Mouse (Mus musculus) adrenal gland, adult 8-10 months (tissue): Measurements from ENCODE around the gene Slc12a6. TPM values are rescaled to one million over a fixed set of nuclear protein-coding genes. Genes with fewer than 3 reads are reported as not detected.

ENCODE experiments used
- DNase-seq: peaks from one replicate; pipeline ENCODE4 v3.0.0; 2022
- total RNA-seq, 4 experiments: library from RNA; stranded (reverse); gene quantifications; 2 replicates each; pipeline ENCODE4 v1.2.4; 2022

Slc12a6 gene
- total RNA-seq = 10 to 100 TPM; 41.1 to 56.3 (median 49.1) TPM

DNA sequence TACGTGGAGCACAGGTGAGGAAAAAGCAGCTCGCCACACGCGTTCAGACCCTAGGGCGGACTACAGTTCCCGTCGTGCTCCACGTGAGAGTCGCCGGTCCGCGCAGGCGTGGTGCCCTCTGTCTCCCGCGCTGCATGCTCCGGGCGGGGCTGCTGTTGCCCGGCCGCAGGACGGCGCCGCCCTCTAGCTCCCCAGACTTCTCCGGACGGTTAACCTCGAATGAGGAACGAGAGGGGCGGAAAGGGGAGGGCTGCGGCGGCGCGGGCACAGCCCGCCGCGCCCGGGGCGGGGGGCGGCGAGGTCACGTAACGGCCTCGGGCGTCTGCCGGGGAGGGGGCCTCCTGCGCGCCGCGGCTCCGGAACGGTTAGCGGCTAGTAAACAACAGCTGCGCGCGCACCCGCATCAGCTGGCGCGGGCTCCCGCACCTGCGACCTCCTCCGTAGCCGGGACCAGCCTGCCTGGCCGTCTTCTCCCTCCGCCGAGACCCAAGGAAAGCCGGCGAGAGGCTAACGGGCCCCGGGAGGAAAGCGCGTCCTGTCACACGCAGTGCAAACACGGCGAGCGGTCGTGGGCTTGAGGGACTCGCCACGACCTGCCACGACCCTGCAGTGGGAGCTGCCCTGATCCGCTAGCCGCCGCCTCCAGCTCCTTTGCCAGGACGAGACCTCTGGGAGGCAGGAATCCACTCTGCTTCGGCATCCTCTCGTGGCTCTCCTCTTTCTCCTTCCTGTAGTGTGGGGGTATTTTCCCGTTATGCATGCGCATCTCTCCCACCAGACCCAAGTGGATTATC is at the start of gene Slc12a6:
Slc12a6 (plus strand) TSS at position 378 of the 794 bp plus-strand sequence.
- DNase-seq = peak; percentile 91

DNA sequence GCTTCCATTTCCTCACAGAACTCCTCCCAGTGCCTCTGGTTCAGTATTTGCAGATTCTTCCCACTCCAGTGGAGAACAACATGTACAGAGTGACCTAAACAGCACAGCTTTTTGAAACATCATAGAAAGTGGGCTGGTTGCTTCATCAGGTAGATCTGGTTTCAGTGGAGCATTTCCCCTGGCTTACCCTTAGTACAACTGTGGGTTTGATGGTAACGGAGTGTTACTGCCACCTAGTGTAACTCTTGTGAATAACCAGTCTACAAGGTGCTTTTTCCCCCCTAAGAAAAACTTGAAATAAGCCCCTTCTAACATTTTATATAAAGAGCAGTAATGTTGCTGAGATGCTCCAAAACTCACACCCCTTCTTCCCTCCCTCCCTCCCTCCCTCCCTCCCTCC is 49.6 kb upstream of the Slc12a6 start:
- DNase-seq = no peak

DNA sequence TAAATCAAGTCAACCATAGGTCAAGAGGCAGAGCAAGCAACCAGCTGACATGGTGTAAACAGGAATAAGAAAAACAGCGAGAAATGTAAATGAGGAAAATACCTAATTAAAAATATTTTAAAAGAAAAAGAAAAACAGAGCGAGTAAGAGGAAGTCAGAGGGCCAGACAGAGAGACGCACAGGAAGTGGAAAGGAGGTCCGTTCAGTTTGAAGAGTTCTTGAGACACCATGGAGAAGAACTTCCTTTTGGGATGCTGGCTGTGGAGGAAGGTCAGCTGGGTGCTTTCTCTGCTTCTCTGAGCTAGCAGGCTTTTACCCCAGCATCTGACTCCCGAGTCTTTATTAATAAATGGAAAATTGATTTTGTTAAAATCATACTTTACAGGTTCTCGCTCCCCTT is 48.0 kb upstream of the Slc12a6 start:
- no peak for DNase-seq

DNA sequence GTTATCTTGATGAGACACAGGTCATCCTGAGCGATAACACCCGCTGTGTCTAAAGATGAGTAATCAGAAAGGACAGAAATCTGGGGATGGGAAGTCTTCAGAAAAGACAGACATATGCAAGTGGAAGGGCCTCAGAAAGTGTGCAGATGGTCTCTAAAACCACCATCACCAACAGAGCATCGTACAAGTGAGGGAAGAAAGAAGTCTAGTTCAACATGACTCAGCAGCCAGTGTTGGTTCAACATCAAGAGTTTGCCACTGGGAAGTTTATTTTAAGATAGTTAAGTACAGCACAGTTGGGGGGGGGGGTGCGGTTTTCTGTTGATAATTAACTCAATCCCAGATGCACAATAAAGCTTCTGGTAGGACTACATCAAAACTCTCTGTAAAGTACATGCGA is 44.7 kb upstream of the Slc12a6 start:
- no peak for DNase-seq

DNA sequence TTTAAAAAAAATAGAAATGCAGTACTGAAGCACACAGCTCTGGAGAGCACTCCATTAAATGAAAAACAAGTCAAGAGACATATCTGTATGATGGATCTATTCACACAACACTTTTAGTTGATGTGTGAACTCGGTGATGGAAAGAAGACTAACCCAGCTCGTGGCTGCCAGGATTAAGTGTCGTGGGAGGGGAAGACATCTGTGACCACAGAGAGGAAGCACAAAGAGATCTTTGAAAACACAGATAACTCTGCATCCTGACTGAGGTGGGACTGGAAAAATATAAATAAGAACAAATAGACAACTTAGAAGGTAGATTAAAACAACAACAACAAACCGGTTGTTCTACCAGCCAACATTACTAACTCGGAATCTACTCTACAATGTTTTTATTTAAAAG is 43.0 kb upstream of the Slc12a6 start:
- no peak for DNase-seq

DNA sequence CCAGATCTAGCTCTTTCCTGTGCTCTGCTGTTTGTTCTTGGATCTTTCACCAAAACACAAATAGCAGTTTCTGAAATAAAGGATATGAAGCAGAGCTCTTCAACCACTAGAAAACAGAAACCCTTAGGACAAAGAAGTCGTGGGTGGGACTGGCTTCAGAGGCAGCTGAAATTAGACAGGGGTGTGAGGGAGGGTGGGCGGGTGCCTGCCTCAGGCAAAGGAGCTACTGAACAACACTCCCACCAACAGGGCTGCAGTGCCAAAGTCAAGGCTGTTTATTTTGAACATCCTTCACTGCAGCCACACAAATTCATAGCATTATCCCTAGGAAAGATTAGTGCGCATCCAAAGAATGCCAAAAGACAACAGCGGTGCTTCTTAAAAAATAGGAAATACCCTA is 41.3 kb upstream of the Slc12a6 start:
- no peak for DNase-seq

DNA sequence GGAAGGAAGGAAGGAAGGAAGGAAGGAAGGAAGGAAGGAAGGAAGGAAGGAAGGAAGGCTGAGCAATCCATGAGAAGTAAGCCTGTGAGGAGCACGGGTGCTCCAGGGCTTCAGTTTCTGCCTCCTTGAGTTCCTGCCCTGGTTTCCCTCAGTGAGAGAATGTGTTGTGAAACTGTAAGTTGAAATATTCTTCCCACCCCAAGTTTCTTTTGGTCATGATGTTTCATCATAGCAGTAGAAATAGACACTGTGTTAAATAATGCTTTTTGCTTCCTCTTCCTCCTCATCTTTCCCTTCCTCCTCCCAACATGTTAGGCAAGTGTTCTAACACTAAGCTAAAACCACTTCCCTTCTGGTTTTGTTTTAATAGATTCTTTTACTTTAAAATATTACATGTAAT is 33.0 kb upstream of the Slc12a6 start:
- no peak for DNase-seq

DNA sequence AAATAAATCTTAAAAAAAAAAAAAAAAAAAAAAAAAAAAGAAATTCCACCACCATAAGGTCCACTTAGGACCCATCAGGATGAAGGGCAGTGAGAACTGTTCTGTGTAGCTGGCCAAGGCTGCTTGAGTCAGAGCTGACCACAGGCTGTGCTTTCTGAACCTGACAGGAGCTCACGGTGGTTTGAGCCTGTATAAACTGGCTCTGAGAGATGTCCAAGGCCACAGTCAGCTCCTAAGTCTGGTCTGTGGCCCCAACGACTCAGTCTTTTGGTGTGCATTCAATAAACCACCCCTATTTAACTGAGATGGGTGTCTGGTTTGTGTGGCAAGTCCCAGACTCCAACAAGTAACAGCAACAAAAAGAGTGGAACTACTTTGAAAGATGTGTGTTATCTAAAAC is 29.0 kb upstream of the Slc12a6 start:
- no peak for DNase-seq

DNA sequence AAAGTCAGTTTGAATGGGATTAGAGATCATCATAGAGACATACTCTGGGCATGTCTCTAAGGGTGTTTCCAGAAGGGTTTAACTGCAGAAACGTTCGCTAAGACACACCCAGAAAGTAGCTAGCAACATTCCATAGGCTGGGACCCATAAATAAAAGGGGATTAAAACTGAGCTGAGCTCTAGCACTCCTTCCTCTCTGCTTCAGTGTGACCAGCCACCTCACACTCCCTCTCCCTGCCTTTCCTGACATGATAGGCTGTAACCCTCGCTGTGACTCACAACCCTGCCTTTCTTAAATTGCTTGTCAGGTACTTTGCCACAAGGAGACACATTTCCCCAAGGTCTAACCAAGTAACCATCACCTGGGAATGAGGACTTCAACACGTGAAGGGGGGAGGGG is 27.6 kb upstream of the Slc12a6 start:
- DNase-seq = no peak

DNA sequence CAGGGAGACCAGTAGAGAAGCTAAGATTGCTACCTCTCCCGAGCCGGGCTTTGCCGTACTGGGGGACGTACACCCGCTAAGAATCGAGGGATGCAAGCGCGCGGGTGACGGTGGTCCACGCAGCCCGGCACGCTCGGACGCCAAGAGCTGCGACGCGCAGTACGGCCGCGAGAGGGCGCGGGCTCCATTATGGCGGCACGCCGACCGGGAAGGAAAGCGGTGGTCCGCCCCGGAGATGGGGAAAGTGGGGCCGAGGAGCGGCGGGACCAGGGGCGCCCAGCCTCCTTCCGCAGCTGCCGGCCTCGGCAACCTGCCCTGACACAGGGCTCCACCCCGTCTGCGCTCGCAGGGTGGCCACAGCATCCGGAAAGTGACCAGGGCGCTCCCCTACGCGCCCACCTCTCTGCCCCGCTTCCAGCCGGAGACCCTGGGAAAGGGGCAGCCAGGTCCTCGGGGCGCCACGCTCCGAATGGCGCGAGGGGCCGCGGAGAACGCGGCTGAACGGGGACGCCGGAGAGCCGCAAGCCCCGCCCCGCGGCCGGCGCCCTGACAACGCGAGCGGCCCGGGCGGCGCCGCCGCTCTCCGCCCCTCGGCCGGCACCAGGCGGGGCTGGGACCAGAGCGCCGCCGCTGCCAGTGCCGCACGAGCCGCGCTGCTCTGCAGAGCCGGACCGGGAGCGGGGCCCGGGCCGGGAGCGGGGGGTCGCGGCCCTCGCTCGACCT is 26.3 kb upstream of the Slc12a6 start, which contains the start of gene Lpcat4:
Lpcat4 (plus strand) TSS at position 257 of the 723 bp plus-strand sequence.
- DNase-seq = peak; percentile 64

DNA sequence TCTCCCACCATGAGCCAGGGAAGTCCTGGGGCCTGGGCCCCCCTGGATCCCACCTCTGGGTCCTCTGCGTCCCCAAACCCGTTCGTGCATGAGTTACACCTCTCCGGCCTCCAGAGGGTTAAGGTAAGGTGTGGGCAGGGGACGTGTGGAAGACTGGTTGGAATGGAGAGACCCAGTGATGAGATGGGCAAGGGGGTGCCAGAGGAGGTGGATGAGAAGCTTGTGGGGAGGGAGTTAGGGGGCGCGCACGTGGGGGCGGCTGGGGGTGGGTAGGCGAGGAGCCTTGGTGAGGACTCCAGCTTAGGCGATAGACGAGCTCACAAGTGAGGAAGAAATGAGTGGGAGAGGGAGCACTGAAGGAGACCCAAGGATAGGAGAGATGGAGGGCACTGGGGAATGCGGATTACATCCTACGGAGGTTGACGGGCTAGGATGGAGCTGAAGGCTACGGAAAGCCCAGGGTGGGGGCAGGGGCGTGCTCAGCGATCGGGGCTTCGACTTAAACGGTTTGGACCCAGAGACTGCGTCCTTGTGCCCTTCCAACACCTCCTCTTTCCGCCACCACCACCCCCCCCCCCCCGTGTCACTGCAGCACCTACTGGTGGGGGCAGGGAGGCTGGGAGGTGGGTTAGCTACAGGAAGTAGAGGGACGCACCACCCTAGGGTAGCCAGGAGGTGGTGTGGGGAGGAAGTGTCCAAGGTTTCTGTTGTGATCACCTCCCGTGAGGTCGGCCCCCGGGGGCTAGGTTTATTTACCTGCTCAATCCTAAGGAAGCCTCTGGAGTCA is 25.5 kb upstream of the Slc12a6 start:
- no peak for DNase-seq

DNA sequence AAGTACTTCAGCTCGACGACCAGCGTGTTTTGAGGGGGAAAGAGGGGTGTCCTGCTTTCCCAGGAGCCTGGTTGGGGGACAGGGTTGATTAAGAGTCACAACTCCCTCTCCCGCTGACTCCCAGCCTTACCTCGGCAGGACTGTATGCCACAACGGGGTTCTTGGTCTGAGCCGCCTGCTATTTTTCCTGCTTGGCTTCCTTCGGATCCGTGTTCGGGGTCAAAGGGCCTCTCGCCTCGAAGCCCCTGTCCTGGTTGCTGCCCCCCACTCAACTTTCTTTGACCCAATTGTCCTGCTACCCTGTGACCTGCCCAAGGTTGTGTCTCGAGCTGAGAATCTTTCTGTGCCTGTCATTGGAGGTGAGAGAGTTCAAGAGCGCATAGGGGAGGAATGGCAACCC is 23.8 kb upstream of the Slc12a6 start:
- no peak for DNase-seq

DNA sequence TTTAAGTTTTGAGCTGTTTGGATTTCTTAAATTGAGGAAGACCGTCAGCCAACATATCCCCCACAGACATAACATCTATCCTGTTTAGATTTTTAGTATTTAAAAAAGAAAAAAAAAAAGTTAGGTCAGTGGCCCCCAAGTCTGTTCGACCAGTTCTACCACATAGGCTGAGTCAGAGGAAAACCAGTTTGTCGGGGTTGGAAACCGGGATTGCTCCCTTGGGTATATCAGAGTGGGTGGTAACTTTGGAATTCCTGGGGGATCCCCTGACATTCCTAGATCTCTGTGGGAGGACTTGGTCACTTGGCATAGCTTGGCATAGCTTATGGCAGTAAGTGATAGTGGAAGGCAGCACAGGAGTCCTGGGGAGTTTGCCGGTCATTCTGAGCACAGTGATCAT is 20.3 kb upstream of the Slc12a6 start:
- DNase-seq = no peak

DNA sequence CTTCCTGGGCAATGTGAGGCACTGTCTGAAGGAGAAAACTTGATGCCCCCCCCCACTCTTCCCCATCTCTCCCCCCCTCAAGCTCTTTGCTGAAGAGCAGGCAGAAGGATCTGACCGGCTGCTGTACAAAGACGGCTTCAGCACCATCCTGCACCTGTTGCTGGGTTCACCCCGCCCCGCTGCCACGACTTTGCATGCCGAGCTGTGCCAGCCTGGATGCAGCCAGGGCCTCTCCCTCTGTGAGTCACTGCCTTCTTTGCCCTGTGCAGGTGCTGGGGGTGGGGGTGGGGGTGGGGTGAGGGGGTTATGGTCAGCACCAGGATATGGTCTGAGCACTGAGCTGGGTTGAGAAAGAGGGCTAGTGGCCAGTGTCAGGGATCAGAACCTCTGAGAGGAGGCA is 19.4 kb upstream of the Slc12a6 start:
- DNase-seq = no peak

DNA sequence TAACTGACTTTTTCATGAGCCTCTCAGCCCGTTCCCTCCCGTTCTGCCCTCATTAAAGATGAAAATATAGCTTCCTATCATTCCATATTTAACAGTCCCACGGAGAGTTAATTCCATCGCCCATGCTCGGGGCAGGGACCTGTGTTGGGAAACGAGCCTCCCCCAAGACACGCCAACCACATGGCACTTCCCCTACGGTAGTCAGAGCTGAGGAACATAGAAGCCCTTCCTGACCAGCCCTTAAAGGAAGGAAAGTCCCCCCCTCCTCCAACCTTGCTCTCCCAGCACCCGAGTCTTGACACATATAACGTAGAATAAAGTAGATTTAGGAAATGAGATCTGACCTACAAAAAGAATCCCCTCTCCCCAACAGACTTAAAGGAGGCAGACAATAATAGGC is 18.3 kb upstream of the Slc12a6 start:
- DNase-seq = no peak

DNA sequence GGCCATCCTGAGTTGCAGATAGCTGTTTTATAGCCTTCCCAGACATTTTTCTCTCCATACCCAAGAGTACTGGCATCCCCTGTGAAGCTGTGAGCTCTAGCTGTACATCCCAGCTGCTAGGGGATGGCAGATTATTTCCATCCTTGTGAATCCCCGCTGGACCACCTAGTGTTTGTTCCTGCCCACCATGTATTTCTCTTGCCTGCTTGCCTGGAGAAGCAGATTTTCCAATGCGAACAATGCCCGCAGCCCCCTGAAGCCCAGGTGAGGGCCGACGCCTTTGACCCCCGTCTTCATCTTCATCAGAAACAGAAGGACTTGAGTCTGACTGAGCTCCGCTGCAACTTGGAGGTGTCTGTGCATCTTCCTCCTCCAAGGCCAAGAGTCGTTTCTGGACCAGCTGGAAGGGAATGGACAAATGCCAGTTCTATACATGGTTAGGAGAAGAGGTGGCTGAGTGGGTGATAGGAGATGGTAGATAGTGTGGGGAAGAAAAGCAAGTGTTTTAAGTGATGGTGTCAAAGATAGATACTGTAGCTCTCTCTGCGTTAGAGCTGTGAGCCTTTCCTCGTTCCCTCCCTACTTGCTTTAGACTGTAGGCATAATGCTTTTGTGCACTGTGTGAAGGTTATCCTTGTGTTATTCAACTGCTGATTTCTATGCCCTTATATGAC is 15.7 kb upstream of the Slc12a6 start:
- no peak for DNase-seq

DNA sequence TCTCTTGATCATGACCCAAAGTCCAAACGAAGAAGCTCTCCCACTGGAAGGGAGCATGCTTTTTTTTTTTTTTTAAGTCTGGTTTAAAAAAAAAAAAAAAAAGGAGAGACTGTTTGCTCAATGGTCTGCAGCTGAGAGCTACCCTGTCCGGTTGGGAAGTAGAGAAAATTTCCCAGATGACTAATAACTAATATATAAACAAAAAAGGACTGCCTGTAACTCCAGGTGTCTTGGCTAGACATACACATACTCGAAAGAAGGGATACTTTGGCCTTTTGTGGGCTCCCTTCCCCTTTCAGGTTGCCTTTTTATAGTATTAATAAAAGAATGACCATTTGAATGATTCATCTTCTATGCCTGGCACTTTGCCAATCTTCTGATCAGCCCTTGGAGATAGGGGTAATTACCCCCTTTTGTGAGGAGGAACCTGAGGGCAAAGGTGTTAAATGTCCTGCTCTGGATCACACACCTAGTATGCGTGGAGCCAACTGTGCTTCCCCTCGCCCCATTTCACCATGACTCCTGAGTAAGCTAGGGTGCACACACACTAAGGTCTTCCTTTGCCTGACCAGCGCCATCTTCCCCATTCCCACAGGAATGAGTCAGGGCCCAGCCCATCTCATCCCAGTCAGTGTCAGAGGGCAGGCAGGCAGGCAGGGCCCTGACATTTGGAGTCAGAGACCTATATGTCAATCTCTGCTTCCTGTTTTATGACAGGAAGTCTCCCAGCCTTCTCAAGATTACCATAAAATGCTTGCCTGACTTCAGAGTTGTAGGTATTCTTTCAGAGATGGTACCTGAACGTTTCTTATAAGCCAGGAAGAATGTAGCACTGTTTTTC is 10.7 kb upstream of the Slc12a6 start:
- no peak for DNase-seq

DNA sequence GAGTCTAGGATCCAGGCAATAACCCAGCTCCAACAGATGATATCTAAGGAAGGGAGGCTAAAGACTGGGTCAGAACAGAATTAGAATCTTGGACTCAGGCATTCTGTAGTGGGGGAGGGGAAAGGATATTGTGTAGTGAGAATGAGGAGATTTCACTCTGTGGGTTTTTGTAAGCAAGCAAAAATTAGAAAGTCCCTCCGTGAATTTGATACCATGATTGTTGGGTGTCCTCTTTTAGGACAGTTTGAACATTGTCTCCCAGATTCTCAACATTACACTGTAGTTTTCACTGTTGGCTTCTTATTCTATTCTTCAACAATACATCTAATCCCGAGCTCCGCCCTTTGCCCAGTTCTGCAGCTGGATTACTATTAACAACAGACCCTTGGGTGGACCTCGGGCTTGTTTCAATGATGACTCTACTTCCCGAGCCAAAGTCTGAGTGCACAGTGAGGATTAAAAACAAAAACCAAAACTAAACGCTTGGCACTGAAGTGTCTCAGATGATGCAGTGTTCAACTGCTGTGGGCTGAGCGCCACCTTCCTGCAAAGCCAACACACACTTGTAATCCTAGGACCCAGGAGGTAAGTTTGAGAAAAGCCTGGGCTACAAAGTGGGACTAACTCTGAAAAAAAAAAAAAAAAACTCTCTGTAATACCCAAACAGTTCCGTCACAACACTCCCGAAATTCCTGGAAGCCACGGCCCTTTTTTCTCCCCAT is 6.2 kb upstream of the Slc12a6 start, which contains the start of gene Nutm1:
Nutm1 (minus strand) TSS at position 51 of the 722 bp plus-strand sequence.
- DNase-seq = no peak

DNA sequence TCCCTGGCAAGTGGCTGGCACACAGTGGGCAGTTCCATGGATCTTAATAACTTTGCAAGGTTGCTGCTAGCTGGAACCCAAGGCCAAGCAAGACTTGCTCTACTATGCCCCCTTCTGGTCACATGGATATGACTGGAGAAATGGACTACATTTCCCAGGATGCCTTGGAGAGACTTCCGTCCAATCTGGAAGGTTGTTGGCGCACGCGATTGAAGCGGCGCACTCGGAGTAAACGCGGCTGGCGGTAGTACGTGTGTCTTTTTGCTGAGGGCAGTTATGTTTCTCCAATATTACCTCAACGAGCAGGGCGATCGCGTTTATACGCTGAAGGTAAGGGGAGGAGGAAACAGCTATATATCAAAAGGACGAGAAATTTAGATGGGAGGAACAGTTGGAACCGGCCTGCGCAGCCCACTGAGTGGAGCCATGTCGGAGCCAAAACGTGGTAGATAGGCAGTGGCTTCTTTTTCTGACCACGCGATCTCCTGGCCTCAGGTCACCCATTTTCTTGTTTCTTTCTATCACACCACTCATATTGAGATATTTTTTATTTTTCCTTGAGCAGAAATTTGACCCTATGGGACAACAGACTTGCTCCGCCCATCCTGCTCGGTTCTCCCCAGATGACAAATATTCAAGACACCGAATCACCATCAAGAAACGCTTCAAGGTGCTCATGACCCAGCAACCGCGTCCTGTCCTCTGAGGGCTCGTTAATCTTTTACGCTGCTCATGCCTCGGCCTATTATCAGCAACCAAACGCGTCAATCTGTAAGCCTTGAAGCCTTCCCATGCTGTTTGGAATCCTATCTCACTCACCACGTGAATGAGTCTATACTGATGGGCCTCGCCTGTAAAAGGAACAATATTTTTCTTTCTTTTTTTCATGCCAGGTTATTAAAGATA is 3.6 kb upstream of the Slc12a6 start, which contains the start of gene Nop10:
Nop10 (plus strand) TSS at position 179 of the 906 bp plus-strand sequence.
- peak; percentile 85 for DNase-seq
